Mouse (Mus musculus) intestine, embryonic 16.5 days (tissue): Measurements from ENCODE around the gene Scaf1. TPM values are rescaled to one million over a fixed set of nuclear protein-coding genes. Genes with fewer than 3 reads are reported as not detected.
"Not testable (repeated sequence)": the region's sequence is repeated elsewhere in the genome, so short reads cannot be mapped to it uniquely, and the experiment has no call there.

Experiments
- ATAC-seq: fragments of 200-750 bp; cut with Nextera tagmentation; 2 replicates; pipeline ENCODE4 v1.8.0; 2017; ENCODE audit warnings: moderate TSS enrichment, moderate library complexity
- H3K27ac ChIP-seq: fragments of 300-500 bp; sonication (generic); 2 replicates; pipeline ENCODE4 v1.5.1; 2014; ENCODE audit warnings: mild to moderate bottlenecking, low read length
- H3K27me3 ChIP-seq: fragments of 300-500 bp; sonication (generic); replicated peaks from 2 replicates; pipeline ENCODE4 v1.6.1; 2014; ENCODE audit warnings: low read length, control low read depth, mixed read lengths; ENCODE audit not compliant: control insufficient read depth, insufficient read depth
- H3K36me3 ChIP-seq: fragments of 300-500 bp; sonication (generic); 2 replicates; pipeline ENCODE4 v1.6.1; 2014; ENCODE audit warnings: low read length, control low read depth; ENCODE audit not compliant: control insufficient read depth, insufficient read depth
- H3K4me1 ChIP-seq: fragments of 300-500 bp; sonication (generic); 2 replicates; pipeline ENCODE4 v1.6.1; 2014; ENCODE audit warnings: low read length, control low read depth, mixed read lengths; ENCODE audit not compliant: control insufficient read depth, insufficient read depth
- H3K4me2 ChIP-seq: fragments of 300-500 bp; sonication (generic); 2 replicates; pipeline ENCODE4 v1.6.1; 2014; ENCODE audit warnings: low read depth, low read length, control low read depth
- H3K4me3 ChIP-seq: fragments of 300-500 bp; sonication (generic); 2 replicates; pipeline ENCODE4 v1.5.1; 2014; ENCODE audit warnings: mild to moderate bottlenecking, low read length
- H3K9ac ChIP-seq: fragments of 300-500 bp; sonication (generic); 2 replicates; pipeline ENCODE4 v1.6.1; 2014; ENCODE audit warnings: low read depth, low read length
- H3K9me3 ChIP-seq: fragments of 300-500 bp; sonication (generic); 2 replicates; pipeline ENCODE4 v1.6.1; 2016; ENCODE audit warnings: low read length, control low read depth; ENCODE audit not compliant: control insufficient read depth
- WGBS: fragments of 180-500 bp; shearing (Covaris S2); extraction: QIAGEN DNeasy Blood & Tissue Kit; methylation state at CpG from one replicate; pipeline ENCODE4 v1.1.7; 2014; 5-methylcytosine and 5-hydroxymethylcytosine counted together
- polyA plus RNA-seq: library from polyadenylated mRNA; unstranded; fragments of >200 nt; fragmentation: Nextera tagmentation; extraction: Ambion mirVana; gene quantifications from 2 replicates; pipeline ENCODE4 v1.2.1, GENCODE M21; 2015

Scaf1 gene
- polyA plus RNA-seq, 1 experiment from 2014 or later = 20.1 TPM

GRCm38 (mm10) chr7:45030857-45031256 is 14.7 kb upstream of the Scaf1 start:
- Histone ChIP-seq H3K27me3 (no peaks in the 10 kb centered on the region), H3K4me2 (no peak overlapping the region), H3K27ac (no peak overlapping the region), H3K9ac (no peak overlapping the region), H3K4me3 (no peak overlapping the region), H3K9me3 (no peaks in the 10 kb centered on the region), H3K4me1 (no peaks in the 10 kb centered on the region), H3K36me3 (peaks cover 49% of the 10 kb centered on the region)
- 96% methylated on average over 8 of the region's 8 CpGs for WGBS
- no peak for ATAC-seq

- Histone ChIP-seq H3K4me2 (no peak overlapping the region), H3K4me1 (no peaks in the 10 kb centered on the region), H3K36me3 (peaks cover 47% of the 10 kb centered on the region), H3K27me3 (no peaks in the 10 kb centered on the region), H3K4me3 (no peak overlapping the region), H3K9me3 (no peaks in the 10 kb centered on the region), H3K9ac (no peak overlapping the region), H3K27ac (no peak overlapping the region)
- ATAC-seq = no peak
- 91% methylated on average over 6 of the region's 6 CpGs for WGBS
Observed at GRCm38 (mm10) chr7:45029995-45030394, 13.8 kb upstream of the Scaf1 start.

GRCm38 (mm10) chr7:45028351-45028750 is 12.2 kb upstream of the Scaf1 start:
- no peaks in the 10 kb centered on the region for H3K27me3 ChIP-seq
- H3K4me2 ChIP-seq = no peak overlapping the region
- no peak overlapping the region for H3K27ac ChIP-seq
- no peaks in the 10 kb centered on the region for H3K4me1 ChIP-seq
- no peaks in the 10 kb centered on the region for H3K9me3 ChIP-seq
- H3K36me3 ChIP-seq = peaks cover 39% of the 10 kb centered on the region
- 94% methylated on average over 11 of the region's 11 CpGs for WGBS
- no peak for ATAC-seq
- H3K4me3 ChIP-seq = no peak overlapping the region
- H3K9ac ChIP-seq = no peak overlapping the region

DNA sequence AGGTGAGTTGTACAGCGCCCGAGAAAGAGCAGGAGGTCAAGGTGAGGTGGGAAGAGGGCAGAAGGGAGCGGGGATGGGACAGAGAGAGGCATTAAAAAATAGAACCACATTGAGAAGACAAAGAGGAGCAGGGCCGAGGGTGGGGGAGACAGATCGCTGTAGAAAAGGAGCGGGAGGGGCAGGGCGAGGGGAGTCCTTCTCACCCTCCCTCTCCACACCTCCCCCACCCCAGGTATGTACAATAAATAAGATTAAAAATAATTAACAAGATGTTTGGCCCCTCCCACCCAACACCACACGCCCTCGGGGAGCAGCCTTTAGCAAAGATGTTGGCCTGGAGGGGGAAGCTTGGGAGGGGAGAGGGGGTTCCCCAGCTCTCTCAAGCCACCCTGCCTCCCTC is 11.6 kb upstream of the Scaf1 start:
- peaks cover 36% of the 10 kb centered on the region for H3K36me3 ChIP-seq

GRCm38 (mm10) chr7:45026256-45026655 is 10.1 kb upstream of the Scaf1 start:
- no peak for ATAC-seq
- no peak overlapping the region for H3K27ac ChIP-seq
- WGBS = 67% methylated on average over 2 of the region's 2 CpGs

More for the DNA sequence above, 11.6 kb upstream of the Scaf1 start:
- no peak for ATAC-seq
- 86% methylated on average over 9 of the region's 9 CpGs for WGBS
- Histone ChIP-seq H3K9ac (no peak overlapping the region), H3K27me3 (no peaks in the 10 kb centered on the region), H3K9me3 (no peaks in the 10 kb centered on the region), H3K4me3 (no peak overlapping the region), H3K27ac (no peak overlapping the region), H3K4me2 (no peak overlapping the region), H3K4me1 (no peaks in the 10 kb centered on the region)

DNA sequence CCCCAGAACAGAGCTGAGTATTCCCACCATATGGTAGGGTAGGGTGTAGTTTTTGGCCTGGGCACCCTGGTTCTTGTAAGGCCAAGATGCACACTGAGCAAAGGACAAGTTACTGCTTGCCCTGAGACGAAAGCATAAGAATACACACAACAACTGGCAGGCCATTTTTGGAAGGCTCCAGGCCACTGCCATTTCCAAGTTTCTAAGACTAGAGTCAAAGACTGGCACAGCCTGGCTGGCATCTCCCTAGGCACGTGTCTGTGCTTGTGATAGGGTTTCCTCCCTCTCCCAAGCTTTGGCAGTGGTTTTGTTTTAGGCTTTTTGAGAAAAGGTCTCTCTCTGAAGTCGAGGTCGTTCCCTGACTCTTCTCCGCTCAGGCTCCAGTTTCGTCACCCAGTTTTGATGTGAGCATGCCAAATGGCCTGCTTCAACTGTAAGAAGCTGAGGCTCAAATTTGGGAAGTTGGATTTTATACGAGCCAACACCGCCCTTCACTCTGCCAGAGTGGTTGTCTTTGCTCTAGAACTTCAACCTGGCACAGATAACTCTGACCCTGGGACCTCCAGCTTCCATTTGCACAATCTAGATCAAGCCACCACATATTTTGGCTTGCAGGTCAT is 9.5 kb upstream of the Scaf1 start:
- ATAC-seq = no peak
- Histone ChIP-seq H3K4me2 (no peak overlapping the region), H3K4me1 (no peaks in the 10 kb centered on the region), H3K36me3 (peaks cover 22% of the 10 kb centered on the region), H3K9ac (no peak overlapping the region), H3K4me3 (no peak overlapping the region), H3K9me3 (no peaks in the 10 kb centered on the region), H3K27me3 (no peaks in the 10 kb centered on the region), H3K27ac (no peak overlapping the region)
- 80% methylated on average over 8 of the region's 8 CpGs for WGBS

More at GRCm38 (mm10) chr7:45026256-45026655, 10.1 kb upstream of the Scaf1 start:
- Histone ChIP-seq H3K9me3 (no peaks in the 10 kb centered on the region), H3K4me3 (no peak overlapping the region), H3K27me3 (no peaks in the 10 kb centered on the region), H3K36me3 (peaks cover 27% of the 10 kb centered on the region), H3K9ac (no peak overlapping the region), H3K4me2 (no peak overlapping the region), H3K4me1 (no peaks in the 10 kb centered on the region)

DNA sequence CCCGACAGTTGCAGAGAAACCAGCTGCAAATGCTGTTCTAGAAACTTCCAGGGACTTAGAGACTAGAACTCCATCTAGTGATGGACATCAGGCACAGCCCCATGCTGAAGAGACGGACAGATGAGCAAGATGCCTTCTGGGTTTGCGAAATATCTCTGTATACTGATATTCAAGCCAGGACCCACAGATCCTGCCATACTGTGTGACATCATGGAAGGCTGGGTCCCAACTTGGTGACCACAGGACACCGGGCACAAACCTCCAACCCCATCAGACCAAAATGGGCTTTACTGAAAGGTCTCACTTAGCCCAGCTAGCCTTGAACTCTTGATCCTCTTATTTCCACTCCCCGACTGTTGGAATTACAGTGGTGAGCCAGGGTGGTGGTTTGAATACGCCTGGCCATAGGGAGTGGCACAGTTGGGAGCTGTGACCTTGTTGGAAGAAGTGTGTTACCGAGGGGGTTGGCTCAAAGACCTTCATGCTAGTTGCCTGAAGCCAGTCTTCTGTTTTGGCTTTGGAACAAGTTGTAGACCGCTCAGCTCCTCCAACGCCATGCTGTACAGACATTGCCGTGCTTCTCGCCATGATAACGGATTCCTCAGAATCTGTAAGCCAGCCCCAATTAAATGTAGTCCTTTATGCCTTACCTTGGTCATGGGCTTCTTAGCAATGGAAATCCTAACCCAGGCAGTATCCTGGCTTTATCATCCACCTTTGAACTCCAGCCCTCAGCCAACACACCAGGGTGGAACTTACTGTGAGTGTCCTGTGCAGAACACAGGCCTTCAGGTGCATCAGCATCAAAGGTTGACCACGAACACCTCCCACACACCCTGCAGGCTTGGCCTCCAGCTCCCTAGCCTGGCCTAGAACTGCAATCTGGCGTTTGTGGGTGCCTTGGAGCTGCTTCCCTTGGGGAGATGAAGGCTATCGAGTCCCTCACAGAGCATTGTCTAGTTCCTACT is 8.4 kb upstream of the Scaf1 start:
- Histone ChIP-seq H3K4me3 (no peak overlapping the region), H3K4me1 (no peaks in the 10 kb centered on the region), H3K4me2 (no peak overlapping the region), H3K36me3 (peaks cover 14% of the 10 kb centered on the region), H3K9me3 (no peaks in the 10 kb centered on the region), H3K9ac (no peak overlapping the region), H3K27me3 (no peaks in the 10 kb centered on the region), H3K27ac (no peak overlapping the region)
- WGBS = 83% methylated on average over 15 of the region's 15 CpGs
- ATAC-seq = peak; percentile 16; the same call in 1 of the 2 replicates

DNA sequence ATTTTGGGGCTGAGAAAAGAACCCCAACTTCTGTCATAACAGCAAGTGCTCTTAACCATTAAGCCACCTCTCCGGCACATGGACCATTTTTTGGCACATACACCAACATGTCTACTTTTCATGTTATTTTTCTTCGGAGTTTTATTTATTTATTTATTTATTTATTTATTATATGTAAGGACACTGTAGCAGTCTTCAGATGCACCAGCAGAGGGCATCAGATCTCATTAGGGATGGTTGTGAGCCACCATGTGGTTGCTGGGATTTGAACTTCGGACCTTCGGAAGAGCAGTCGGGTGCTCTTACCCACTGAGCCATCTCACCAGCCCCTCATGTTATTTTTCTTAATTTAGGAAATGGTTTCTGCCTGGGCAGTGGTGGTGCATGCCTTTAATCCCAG is 7.5 kb upstream of the Scaf1 start:
- not testable (repeated sequence) for H3K27ac ChIP-seq, H3K9ac ChIP-seq, H3K4me3 ChIP-seq, H3K4me1 ChIP-seq, H3K27me3 ChIP-seq, H3K9me3 ChIP-seq, H3K4me2 ChIP-seq, ATAC-seq
- H3K36me3 ChIP-seq = peaks cover 12% of the 10 kb centered on the region
- 82% methylated on average over 5 of the region's 5 CpGs for WGBS

DNA sequence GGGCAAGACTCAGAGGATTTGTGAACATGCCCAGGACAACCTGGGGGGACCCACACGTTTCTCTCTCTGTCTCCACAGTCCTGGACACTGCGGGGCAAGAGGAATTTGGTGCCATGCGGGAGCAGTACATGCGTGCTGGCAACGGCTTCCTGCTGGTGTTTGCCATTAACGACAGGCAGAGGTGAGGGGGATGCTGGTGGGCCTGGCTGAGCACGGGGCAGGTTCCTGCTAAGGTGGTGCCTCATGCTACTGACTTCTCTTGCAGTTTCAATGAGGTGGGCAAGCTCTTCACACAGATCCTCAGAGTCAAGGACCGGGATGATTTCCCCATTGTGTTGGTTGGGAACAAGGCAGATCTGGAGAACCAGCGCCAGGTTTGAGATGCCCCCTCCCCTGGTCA is 4.1 kb upstream of the Scaf1 start:
- ATAC-seq = no peak
- WGBS = 69% methylated on average over 9 of the region's 9 CpGs
- Histone ChIP-seq H3K9me3 (no peaks in the 10 kb centered on the region), H3K36me3 (no peaks in the 10 kb centered on the region), H3K27ac (no peak overlapping the region), H3K4me2 (no peak overlapping the region), H3K27me3 (no peaks in the 10 kb centered on the region), H3K9ac (no peak overlapping the region), H3K4me1 (peaks cover 11% of the 10 kb centered on the region), H3K4me3 (no peak overlapping the region)
